Mouse (Mus musculus) A20 (cell line): ENCODE data around the gene Fars2.
A peak's percentile ranks its signal among the peaks of the same experiment; 100 is the strongest.

Experiments
- DNase-seq: peaks from one replicate; pipeline ENCODE4 v3.0.0-alpha.2; 2011; ENCODE audit warnings: low read depth, low spot score

Gene Fars2

GRCm38 (mm10) chr13:36216005-36216404 is 98.8 kb downstream of the Fars2 start:
- peak; percentile 73 for DNase-seq

GRCm38 (mm10) chr13:36218347-36218746 is 101.1 kb downstream of the Fars2 start:
- no peak for DNase-seq

GRCm38 (mm10) chr13:36219506-36219905 is 102.3 kb downstream of the Fars2 start:
- no peak for DNase-seq

- DNase-seq = peak; percentile 48
Observed at GRCm38 (mm10) chr13:36221897-36222296, 104.7 kb downstream of the Fars2 start.

- peak; percentile 80 for DNase-seq
Observed at GRCm38 (mm10) chr13:36222721-36223120, 105.5 kb downstream of the Fars2 start.

- DNase-seq = no peak
Observed at GRCm38 (mm10) chr13:36224431-36224830, 107.2 kb downstream of the Fars2 start.

- no peak for DNase-seq
Observed at GRCm38 (mm10) chr13:36242261-36242660, 125.0 kb downstream of the Fars2 start.

- DNase-seq = no peak
Observed at GRCm38 (mm10) chr13:36253936-36254335, 136.7 kb downstream of the Fars2 start.

- no peak for DNase-seq
Observed at GRCm38 (mm10) chr13:36257213-36257612, 140.0 kb downstream of the Fars2 start.

- DNase-seq = no peak
Observed at GRCm38 (mm10) chr13:36259754-36260153, 142.5 kb downstream of the Fars2 start.

GRCm38 (mm10) chr13:36261299-36261698 is 144.1 kb downstream of the Fars2 start:
- no peak for DNase-seq

- no peak for DNase-seq
Observed at GRCm38 (mm10) chr13:36263240-36264095, 146.3 kb downstream of the Fars2 start.

- DNase-seq = no peak
Observed at GRCm38 (mm10) chr13:36264391-36264790, 147.2 kb downstream of the Fars2 start.

- DNase-seq = no peak
Observed at GRCm38 (mm10) chr13:36265342-36265744, 148.1 kb downstream of the Fars2 start.

- DNase-seq = no peak
Observed at GRCm38 (mm10) chr13:36267399-36267798, 150.2 kb downstream of the Fars2 start.

- no peak for DNase-seq
Observed at GRCm38 (mm10) chr13:36270867-36271266, 153.7 kb downstream of the Fars2 start.

- no peak for DNase-seq
Observed at GRCm38 (mm10) chr13:36273497-36273896, 156.3 kb downstream of the Fars2 start.

GRCm38 (mm10) chr13:36276194-36276593 is 159.0 kb downstream of the Fars2 start:
- peak; percentile 30 for DNase-seq

- peak; percentile 76 for DNase-seq
Observed at GRCm38 (mm10) chr13:36282018-36282417, 164.8 kb downstream of the Fars2 start.

GRCm38 (mm10) chr13:36282785-36283544 is 165.8 kb downstream of the Fars2 start:
- no peak for DNase-seq

- no peak for DNase-seq
Observed at GRCm38 (mm10) chr13:36283545-36284067, 166.4 kb downstream of the Fars2 start.

GRCm38 (mm10) chr13:36284097-36284496 is 166.9 kb downstream of the Fars2 start:
- DNase-seq = no peak
